Mouse (Mus musculus) splenic B cell, adult 2 months (primary cell): ENCODE data around the gene Ly6g6d.
A peak's percentile ranks its signal among the peaks of the same experiment; 100 is the strongest.
"Not testable (repeated sequence)": the region's sequence is repeated elsewhere in the genome, so short reads cannot be mapped to it uniquely, and the experiment has no call there.

Experiments used
- DNase-seq: peaks from one replicate; pipeline ENCODE4 v3.0.0-alpha.2; 2011; ENCODE audit warnings: low read depth, low spot score
- H3K27me3 ChIP-seq: 2 replicates; pipeline ENCODE4 v1.6.1; 2012; ENCODE audit warnings: mild to moderate bottlenecking, low read length, moderate library complexity, mixed read lengths; ENCODE audit not compliant: control insufficient read depth, poor library complexity, insufficient read depth, severe bottlenecking
- H3K36me3 ChIP-seq: 2 replicates; pipeline ENCODE4 v1.6.1; 2012; ENCODE audit warnings: mild to moderate bottlenecking, low read length, moderate library complexity, mixed read lengths; ENCODE audit not compliant: control insufficient read depth, poor library complexity, insufficient read depth, severe bottlenecking

The Ly6g6d gene

GRCm38 (mm10) chr17:35077786-35078233 lies at the start of gene Ly6g6d:
Gene Ly6g6d (minus strand): TSS chr17:35078065.
- no peaks in the 10 kb centered on the region; the same call in 1 of the 2 replicates for H3K27me3 ChIP-seq
- H3K36me3 ChIP-seq: no peaks in the 10 kb centered on the region
- DNase-seq: peak; percentile 42

GRCm38 (mm10) chr17:35127017-35127416 lies 49.2 kb upstream of the Ly6g6d start:
- H3K36me3 ChIP-seq: peaks cover 8% of the 10 kb centered on the region; the same call in 1 of the 2 replicates
- no peak for DNase-seq
- H3K27me3 ChIP-seq: no peaks in the 10 kb centered on the region

DNA sequence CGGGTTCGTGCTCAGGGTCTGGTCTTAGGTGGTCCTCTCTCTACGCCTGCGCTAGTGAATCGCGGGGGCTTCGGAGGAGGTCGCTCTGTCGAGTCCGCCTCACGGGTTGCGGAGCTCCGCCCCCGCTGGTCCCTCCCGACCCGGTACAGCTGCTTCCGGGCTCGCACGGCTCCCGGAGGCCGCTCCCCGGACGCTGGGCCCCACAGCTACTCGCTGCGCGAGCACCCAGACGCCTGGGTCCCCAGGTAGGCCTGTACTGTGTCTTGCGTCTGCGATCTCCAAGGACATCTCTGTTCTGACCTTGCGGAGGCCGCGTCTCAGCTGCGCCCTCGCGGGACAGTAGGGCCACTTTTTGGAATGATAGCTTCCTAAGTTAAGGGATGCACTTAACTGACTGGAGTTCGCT lies 48.3 kb upstream of the Ly6g6d start, which contains the start of gene D17H6S53E:
TSS of gene D17H6S53E (plus strand) at position 168 of the 406 bp plus-strand sequence.
- H3K36me3 ChIP-seq: peaks cover 8% of the 10 kb centered on the region; the same call in 1 of the 2 replicates
- DNase-seq: peak; percentile 76

GRCm38 (mm10) chr17:35125578-35125977 lies 47.7 kb upstream of the Ly6g6d start:
- Histone ChIP-seq H3K27me3 (no peaks in the 10 kb centered on the region; the same call in 1 of the 2 replicates), H3K36me3 (peaks cover 8% of the 10 kb centered on the region; the same call in 1 of the 2 replicates)
- DNase-seq: no peak

More for the DNA sequence above, 48.3 kb upstream of the Ly6g6d start, which contains the start of gene D17H6S53E:
- H3K27me3 ChIP-seq: no peaks in the 10 kb centered on the region

DNA sequence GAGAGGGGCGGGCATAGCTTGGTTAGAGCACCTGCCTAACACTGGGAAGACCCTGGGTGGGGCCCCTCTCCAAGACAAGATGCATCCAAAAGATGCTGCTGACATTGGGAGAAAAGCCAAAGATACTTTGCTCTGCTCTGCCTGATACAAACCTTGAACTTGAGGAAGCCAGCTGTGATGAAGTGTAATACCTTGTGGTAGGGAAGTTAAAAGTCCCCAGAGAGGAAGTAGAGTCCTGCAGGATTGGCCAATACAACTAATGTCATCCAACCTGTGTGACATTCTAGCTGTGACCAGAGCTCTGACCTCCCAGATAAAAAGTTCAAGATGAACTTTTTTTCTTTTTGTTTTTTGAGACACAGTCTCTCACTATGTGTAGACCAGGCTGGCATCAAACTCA lies 47.2 kb upstream of the Ly6g6d start:
- peaks cover 8% of the 10 kb centered on the region; the same call in 1 of the 2 replicates for H3K36me3 ChIP-seq
- peak; percentile 26 for DNase-seq
- H3K27me3 ChIP-seq: no peaks in the 10 kb centered on the region; the same call in 1 of the 2 replicates

DNA sequence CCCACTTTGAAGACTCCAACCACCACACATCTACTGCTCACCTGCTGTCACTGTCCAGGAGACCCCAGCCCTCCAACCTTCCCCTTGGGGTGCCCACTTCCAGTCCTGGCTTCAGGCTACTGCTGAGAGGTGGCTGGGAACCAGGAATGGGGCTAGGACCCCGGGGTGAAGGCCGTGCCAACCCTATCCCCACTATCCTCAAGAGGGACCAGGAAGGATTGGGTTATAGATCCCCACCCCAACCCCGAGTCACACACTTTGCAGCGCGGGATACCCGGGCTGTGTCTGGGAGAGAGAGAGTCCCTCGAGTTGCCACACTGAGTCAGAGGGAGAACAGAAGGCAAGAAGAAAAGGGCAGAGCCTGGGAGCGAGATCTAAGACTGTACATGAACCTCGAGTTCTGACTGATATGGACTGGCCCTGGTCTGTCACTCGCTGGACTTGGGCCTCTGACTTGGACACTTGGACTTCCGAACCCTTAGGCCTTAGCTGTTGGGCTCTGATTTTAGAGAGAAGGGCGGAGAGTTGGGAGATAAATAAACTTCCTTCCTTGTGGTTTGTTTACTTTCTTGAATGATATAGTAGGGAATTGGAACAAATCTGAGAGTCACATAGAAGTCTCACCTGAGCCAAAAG lies 46.5 kb upstream of the Ly6g6d start:
- H3K36me3 ChIP-seq, DNase-seq, H3K27me3 ChIP-seq: not testable (repeated sequence)

DNA sequence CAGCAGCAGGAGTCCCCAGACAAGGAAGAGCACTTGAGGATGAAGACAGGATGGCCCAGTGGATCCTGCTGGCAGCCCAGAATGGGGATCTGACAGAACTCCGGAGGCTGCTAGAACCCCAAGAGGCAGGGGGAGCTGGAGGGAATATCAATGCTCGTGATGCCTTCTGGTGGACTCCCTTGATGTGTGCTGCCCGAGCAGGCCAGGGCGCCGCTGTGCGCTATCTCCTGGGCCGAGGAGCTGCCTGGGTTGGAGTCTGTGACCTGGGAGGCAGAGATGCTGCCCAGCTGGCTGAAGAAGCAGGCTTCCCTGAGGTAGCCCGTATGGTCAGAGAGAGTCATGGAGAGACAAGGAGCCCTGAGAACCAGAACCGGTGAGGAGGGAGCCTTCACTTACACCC lies 45.4 kb upstream of the Ly6g6d start:
- H3K27me3 ChIP-seq, DNase-seq, H3K36me3 ChIP-seq: not testable (repeated sequence)

- peak; percentile 65 for DNase-seq
- H3K27me3 ChIP-seq: no peaks in the 10 kb centered on the region; the same call in 1 of the 2 replicates
- peaks cover 10% of the 10 kb centered on the region; the same call in 1 of the 2 replicates for H3K36me3 ChIP-seq
Observed at GRCm38 (mm10) chr17:35121871-35122303, 44.0 kb upstream of the Ly6g6d start, which contains the start of gene Csnk2b. Gene Csnk2b (minus strand): TSS chr17:35122053.

DNA sequence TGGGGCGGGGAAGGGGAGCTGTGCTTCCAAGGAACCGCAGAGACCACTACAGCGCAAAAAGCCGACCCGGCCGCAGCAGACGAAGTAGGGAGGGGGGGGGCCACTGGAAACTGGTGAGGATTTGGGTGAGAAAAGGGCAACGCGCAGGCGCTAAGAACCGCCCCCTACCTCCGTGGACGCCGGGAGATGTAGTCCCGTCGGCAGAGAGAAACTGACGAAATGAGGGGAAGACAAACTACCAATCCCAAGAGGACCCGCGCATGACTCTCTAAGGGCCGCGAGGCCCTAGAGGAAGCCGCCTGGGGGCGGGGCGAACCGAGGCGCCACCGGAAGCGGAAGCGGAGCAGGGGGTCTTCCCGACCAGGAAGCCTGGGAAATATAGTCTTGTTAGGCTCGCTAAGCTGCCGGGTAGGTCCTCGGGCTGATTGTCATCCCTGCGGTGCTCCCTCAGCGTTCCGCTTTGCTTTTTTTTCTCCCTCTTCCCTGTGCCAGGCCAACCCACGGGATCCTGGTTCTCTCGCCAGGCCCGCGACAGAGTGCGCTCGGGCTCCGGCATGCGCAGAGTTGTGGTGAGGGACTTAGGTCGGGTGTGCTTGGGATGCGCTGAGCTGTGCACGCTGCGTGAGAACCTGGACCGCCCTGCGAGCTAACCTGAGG lies 43.4 kb upstream of the Ly6g6d start, which contains the start of gene Gpank1:
TSS of gene Gpank1 (plus strand) at position 313 of the 657 bp plus-strand sequence.
- H3K36me3 ChIP-seq: peaks cover 10% of the 10 kb centered on the region; the same call in 1 of the 2 replicates
- no peaks in the 10 kb centered on the region; the same call in 1 of the 2 replicates for H3K27me3 ChIP-seq
- DNase-seq: peak; percentile 98

- H3K36me3 ChIP-seq: peaks cover 10% of the 10 kb centered on the region; the same call in 1 of the 2 replicates
- DNase-seq: no peak
- no peaks in the 10 kb centered on the region; the same call in 1 of the 2 replicates for H3K27me3 ChIP-seq
Observed at GRCm38 (mm10) chr17:35120745-35121142, 42.9 kb upstream of the Ly6g6d start.

DNA sequence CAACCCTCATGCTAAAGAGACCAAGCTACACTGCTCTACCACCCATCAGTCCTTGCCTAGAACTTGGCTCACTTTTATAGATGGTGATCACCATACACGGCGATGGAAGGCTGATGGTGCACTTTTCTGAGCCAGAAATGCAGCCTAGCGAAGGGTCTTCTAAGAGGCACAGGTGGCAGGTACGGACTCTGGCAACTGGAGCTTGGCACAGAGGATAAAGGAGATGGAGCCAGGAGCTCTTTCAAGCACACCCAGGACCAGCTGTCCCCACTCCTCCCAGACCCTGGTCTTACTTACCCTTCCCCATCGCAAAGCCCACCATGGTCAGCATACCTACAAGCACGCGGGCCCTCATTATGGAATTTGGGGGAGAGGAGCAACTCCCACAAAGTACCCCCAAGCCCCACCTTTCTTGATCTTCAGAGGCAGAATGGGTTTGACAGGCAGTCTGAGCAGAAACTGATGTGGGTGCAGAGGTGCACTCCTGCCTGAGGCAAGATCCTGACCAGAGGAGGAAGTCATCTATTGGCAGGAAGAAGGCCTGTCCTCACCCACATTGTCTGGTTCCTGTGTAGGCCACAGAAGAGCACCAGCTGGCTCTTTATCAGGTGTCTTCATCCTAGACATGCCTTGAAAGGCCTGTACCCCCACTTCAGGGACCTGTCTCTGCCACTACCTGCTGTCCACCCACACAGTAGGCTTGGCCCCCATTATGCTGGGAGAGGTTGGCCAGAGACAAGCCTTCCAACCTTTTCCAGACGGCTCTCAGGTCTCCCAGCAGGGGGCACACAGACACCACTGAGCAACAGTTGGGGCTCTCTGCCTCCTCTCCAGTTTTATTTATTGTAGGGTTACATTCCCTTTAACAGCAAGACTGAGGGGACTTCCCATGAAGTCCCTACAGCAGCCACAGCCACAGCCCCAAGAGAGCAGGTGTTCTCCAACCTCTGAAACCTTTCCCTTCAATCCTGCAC lies 37.5 kb upstream of the Ly6g6d start, which contains the start of gene Ly6g5b:
TSS of gene Ly6g5b (minus strand) at position 383 of the 974 bp plus-strand sequence.
- DNase-seq: peak; percentile 62
- H3K36me3 ChIP-seq: peaks cover 2% of the 10 kb centered on the region; the same call in 1 of the 2 replicates
- H3K27me3 ChIP-seq: no peaks in the 10 kb centered on the region

DNA sequence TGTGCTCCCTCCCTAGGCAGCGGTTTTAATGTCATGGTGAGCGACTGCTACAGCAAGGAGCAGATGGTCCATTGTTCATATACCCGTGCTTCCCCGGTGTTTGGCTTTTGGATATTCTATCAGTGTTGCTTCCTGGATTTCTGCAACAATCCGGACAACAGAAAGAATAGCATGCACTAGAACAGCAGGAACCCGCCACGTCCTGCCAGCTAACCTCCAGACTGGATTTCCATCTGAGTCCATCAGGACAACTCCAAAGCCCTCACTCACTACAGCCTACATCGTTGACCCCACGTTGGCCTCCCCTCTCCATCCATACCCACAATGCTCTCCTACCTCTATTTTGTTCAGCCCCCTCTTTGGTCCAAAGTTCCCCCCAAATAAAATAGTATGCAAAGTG lies 33.9 kb upstream of the Ly6g6d start:
- DNase-seq: no peak
- H3K36me3 ChIP-seq: no peaks in the 10 kb centered on the region; the same call in 1 of the 2 replicates
- H3K27me3 ChIP-seq: no peaks in the 10 kb centered on the region

DNA sequence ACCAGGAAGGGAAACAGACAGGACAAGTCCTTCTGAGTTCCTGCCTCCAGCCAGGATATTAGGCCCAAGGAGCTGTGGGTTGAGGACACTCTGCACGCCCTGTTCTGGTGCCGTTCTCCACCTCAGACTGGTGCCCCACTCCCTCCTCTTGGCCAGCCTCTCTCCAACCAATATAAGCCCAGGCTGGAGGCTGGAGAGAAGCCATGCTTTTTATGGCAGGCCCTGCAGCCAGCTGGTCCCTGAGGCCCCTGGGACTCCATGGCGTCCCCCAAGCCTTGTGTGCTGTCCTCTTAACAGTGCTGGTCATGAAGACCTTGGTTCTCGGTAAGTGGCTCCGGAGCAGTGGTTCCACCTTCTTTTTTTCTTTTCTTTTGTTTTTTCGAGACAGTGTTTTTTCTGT lies 30.2 kb upstream of the Ly6g6d start, which contains the start of gene Ly6g5c:
TSS of gene Ly6g5c (plus strand) at position 183 of the 400 bp plus-strand sequence.
- Histone ChIP-seq H3K27me3 (no peaks in the 10 kb centered on the region), H3K36me3 (no peaks in the 10 kb centered on the region; the same call in 1 of the 2 replicates)
- no peak for DNase-seq

GRCm38 (mm10) chr17:35106522-35106921 lies 28.7 kb upstream of the Ly6g6d start:
- no peak for DNase-seq
- Histone ChIP-seq H3K27me3 (no peaks in the 10 kb centered on the region), H3K36me3 (peaks cover 4% of the 10 kb centered on the region)
